Mouse (Mus musculus) liver, embryonic 13.5 days (tissue): ENCODE results near the gene Wnt5b. TPM values are rescaled to one million over a fixed set of nuclear protein-coding genes. Genes with fewer than 3 reads are reported as not detected.

Experiments
- polyA plus RNA-seq: library from polyadenylated mRNA; unstranded; fragments of >200 nt; fragmentation: Nextera tagmentation; extraction: Ambion mirVana; gene quantifications from 2 replicates; pipeline ENCODE4 v1.2.1, GENCODE M21; 2015

The Wnt5b gene
- polyA plus RNA-seq, 1 experiment from 2014 or later: 0.52 TPM

Other genes starting within 250 kb of the Wnt5b start
- 0.03 TPM in 1 of 2 replicates, not detected in the other for gene Lrtm2, start 213.6 kb downstream of the Wnt5b start, polyA plus RNA-seq
- 33.3 and 38.6 TPM in 2 replicates for gene Adipor2, start 126.6 kb downstream of the Wnt5b start, polyA plus RNA-seq
- 2.8 and 3.1 TPM in 2 replicates for gene Fbxl14, start 64.7 kb downstream of the Wnt5b start, polyA plus RNA-seq